Mouse (Mus musculus): Measurements from ENCODE around the gene Tmem104.

Tmem104 gene

GRCm38 (mm10) chr11:115265771-115266399 is 78.6 kb downstream of the Tmem104 start:
- no peak for DNase-seq (ENCODE audit: low spot score)

GRCm38 (mm10) chr11:115266400-115266778 is 79.1 kb downstream of the Tmem104 start:
- no peak for DNase-seq (ENCODE audit: low spot score)

DNA sequence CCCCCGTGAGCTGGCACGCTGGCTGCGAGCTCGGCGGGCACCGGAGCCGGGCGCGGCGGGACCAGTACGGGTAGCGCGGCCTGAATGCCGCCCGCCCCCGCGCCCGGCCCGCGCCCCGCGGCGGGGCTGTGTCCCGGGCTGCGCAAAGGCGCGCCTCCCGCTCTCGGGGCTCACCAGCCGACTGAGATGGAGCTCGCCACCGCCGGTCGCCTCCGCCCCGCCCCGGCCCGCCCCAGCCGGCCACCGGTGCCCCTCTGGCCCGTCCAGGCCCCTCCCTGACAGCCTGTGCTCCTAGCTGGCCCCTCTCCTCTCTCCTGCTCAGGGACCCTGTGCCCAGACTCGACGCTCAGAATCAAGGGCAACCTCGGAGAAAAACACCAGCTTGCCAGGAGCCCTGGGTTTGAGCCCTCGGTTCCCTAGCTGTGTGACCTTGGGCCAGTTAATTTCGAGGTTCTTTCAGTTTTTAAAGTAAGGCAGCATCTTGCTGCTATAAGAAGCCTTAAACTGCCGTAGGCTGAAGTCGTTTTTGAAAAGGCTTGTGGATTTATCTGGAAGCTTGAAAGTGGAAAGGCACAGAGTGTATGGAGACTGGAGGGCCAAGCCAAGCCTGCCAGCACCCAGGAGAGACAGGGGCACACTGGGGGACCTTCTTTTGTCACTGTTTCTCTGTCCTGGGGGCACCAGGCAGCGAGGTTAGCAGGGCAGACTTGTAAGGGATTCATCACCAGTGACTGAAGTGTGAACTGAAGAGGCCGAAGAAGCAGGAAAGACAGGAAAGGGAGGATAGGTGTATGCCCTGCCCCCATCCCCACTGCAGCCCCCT is 80.0 kb downstream of the Tmem104 start, which contains the start of gene Grin2c:
Gene Grin2c, minus strand, starts transcription at position 183 of the 823 bp plus-strand sequence.
- no peak for DNase-seq (ENCODE audit: low spot score)

GRCm38 (mm10) chr11:115267958-115268357 is 80.7 kb downstream of the Tmem104 start:
- no peak for DNase-seq (ENCODE audit: low spot score)

DNA sequence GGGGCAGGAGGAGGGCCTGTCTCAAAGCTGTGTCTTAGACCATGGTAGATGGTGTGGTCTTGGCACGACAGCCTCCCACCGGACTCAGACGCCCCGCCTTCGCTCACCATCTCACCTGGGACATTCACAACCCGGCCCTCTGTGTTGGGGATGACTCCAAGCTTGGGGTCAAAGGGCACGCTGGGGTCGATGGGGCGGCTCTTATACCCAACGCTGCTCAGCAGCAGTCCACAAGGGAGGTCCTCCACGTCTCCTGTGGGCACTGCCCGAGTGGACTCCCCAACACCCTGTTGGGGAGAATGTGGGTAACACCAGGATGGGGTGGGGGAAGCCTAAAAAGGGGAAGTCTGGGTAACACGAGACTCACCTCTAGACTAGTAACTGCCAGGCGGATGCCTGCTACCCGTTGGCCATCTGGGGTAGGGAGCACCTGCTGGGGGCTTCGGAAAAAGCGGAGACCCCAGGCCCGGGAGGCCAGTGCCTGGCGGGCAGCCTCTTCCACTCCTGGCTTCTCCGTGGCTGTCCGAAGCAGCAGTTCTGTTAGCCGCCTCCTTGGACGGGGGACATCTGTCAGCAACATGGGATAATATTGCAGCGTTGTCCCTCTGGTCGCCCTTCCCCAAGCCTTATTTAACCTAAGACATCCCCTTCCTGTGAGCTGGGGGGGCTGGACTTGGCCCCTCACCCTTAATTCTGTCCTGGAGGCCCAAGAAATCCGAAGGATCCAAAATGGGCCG is 82.2 kb downstream of the Tmem104 start:
- DNase-seq (ENCODE audit: low spot score), result no peak

DNA sequence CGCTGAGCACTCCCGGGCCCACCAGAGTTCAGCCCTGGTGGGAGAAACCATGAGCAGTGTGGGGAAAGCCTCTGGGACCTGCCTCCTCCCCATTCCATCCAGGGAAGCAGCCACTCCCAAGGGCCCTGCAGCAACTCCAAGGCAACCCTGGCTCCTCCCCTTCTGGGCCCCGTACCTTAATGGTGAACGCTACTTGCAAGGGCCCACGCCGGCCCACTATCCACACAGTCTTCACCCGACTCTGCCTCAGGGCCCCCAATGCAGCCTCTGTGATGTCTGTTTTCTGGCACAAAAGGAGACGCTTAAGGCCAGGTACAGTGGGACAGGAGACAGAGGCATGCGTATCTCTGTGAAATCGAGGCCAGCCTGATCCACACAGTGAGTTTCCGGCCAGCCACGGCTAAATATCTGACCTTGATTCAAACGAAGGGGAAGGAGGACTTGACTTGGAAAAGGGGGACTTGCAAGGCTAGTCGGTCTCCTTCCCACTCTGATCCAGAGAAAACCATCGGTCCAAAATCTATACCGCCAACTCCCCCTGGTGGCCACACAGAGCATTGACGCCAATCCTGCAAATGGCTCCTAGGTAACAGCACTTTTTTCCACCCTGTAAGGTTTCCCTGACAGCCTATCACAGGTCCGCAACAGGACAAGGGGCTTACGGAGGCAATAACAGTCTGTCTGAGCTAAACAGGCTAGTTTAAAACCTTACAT is 83.0 kb downstream of the Tmem104 start:
- peak; percentile 89 for DNase-seq (ENCODE audit: low spot score)

DNA sequence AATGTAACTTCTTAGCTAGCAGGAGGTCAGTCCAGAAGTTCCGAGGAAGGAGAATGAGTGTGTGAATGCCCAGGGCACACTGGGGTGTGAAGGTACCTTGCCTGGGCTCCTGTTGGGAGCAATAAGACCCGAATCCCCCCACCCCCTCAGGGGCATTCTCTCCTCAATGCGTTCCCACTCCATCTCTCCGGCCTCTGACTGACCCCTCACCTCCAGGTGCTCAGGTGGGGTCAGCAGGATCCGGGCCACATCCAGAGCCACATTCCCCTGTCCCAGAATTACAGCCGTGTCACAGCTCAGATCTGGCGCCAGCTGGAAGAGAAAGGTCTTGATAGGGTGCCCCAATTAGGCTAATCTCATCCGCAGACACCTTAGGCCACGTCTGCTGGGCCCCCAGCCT is 83.8 kb downstream of the Tmem104 start:
- no peak for DNase-seq (ENCODE audit: low spot score)

DNA sequence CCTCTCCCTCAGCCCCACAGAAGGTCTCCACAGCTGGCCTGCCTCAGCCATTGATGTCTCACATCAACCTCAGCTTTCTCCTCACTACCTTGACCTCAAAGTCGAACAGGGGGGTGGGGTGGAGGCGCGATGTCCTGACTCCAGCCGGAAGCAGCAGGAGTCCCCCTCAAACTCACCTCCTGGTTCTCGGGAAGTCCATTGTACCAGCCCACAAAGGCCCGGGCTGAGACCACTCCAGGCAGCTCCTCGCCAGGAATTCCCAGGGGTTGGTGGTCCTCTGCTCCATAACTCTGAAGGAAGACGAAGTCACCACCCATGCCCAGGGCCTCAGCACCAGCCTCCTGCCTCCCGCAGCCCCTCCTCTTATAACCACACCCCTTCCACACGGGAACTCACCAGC is 84.2 kb downstream of the Tmem104 start:
- no peak for DNase-seq (ENCODE audit: low spot score)

DNA sequence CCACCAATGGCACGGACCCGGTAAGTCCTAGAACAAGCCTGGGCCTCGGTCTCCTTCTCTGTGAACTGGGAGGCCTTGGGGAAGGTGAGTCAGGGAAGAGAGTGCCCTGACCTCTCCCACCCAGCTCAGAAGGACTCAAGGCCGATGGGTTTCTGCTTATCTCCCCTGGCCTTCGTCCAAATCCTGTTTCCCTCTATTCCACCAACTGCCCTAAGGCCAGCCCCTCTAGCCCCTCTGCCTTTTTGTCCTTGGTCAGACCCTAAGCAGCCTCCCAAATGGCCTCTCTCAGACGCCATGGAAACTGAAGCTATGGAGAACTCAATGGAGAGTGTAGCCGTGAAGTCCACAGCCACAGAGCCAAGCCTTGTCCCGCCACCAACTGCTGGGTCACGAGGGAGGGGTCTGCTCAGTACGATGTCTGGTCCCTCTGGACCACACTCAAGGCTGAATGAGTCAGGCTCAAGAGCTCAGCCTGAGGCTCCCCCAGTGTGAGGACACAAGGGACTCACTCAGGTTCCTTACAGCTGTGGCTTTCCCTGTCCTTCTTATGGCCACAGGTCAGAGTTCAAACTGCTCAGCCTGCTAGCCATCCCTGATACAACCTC is 85.7 kb downstream of the Tmem104 start:
- no peak for DNase-seq (ENCODE audit: low spot score)

DNA sequence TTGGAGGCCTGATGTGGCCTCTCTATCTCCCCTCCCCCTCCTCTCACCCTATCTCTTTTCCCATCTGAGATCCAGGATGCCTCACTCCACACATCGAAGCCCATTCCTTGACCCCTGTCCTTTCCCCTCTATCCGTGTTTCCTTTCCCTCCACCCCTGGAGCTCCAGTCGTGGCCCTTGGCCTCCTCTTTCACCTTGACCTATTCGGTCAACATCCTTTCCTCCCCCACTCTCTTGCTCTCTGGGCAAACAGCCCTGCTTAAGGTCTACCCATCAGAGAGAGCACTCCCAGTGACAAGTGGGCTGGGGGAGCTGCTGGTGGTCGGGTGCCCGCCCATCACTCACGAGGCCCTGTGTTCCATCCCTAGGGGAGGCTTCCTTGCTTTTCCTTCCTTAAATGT is 86.4 kb downstream of the Tmem104 start:
- no peak for DNase-seq (ENCODE audit: low spot score)

- DNase-seq (ENCODE audit: low spot score), result no peak
These were observed 86.9 kb downstream of the Tmem104 start for GRCm38 (mm10) chr11:115274178-115274577.

DNA sequence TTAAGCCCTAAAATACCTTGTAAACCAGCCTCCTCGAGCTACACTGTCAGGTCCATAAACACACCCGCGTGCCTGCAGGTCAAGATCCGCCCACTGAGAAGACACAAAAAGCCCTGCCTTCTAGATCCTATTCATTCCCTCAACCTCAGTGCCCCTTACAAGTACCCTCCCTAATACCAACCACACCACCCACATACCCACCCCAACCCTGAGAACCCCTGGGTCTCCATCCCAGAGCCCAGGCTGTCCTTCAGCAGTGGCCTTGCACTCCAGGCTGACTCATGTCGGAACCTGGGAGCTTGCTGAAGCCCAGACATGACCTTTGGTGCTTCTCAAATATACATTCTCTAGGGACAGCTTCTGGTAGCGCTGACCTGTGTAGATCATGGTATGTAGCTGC is 87.5 kb downstream of the Tmem104 start:
- DNase-seq (ENCODE audit: low spot score), result no peak

- no peak for DNase-seq (ENCODE audit: low spot score)
These were observed 88.2 kb downstream of the Tmem104 start for GRCm38 (mm10) chr11:115275509-115275908.

GRCm38 (mm10) chr11:115275954-115276353 is 88.7 kb downstream of the Tmem104 start:
- no peak for DNase-seq (ENCODE audit: low spot score)

- peak; percentile 100 for DNase-seq (ENCODE audit: low spot score)
These were observed 89.7 kb downstream of the Tmem104 start, which contains the start of gene Fdxr for GRCm38 (mm10) chr11:115276780-115277603. Fdxr (minus strand) TSS chr11:115277050.

GRCm38 (mm10) chr11:115277604-115277975 is 90.3 kb downstream of the Tmem104 start:
- DNase-seq (ENCODE audit: low spot score), result no peak

GRCm38 (mm10) chr11:115278176-115278575 is 90.9 kb downstream of the Tmem104 start:
- no peak for DNase-seq (ENCODE audit: low spot score)

GRCm38 (mm10) chr11:115279726-115280125 is 92.4 kb downstream of the Tmem104 start:
- DNase-seq (ENCODE audit: low spot score), result no peak

DNA sequence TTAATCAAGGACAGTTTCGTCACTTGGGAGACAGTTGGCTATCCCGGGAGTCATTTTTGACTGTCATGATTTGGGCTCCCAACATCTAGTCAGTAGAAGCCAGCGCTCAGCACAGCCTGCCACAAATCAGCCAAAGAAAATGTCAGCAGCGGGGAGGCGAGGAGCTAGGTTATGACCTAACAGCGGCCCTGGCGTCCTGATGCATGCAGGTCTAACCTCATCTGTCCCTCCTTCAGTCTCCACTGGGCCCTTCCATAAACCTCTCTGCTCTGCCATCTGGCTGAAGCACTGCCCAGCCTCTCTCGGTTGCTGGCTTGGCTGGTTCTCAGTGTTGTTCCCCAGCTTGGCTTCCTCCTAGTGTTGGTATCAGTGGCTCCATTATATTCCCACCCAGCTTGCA is 95.0 kb downstream of the Tmem104 start:
- no peak for DNase-seq (ENCODE audit: low spot score)

GRCm38 (mm10) chr11:115282723-115283485 is 95.6 kb downstream of the Tmem104 start:
- no peak for DNase-seq (ENCODE audit: low spot score)
